Mouse (Mus musculus) stomach, embryonic 15.5 days (tissue): Measurements from ENCODE around the gene Ppy. TPM values are rescaled to one million over a fixed set of nuclear protein-coding genes. Genes with fewer than 3 reads are reported as not detected.

Source experiments
- ATAC-seq: fragments of 200-750 bp; cut with Nextera tagmentation; 2 replicates; pipeline ENCODE4 v1.8.0; 2017; ENCODE audit warnings: low read depth, moderate number of reproducible peaks, moderate TSS enrichment; ENCODE audit not compliant: insufficient read depth, low FRiP score
- H3K27ac ChIP-seq: fragments of 300-500 bp; sonication (generic); 2 replicates; pipeline ENCODE4 v1.5.1; 2015; ENCODE audit warnings: mild to moderate bottlenecking, inconsistent platforms
- H3K27me3 ChIP-seq: fragments of 300-500 bp; sonication (generic); replicated peaks from 2 replicates; pipeline ENCODE4 v1.6.1; 2015; ENCODE audit warnings: inconsistent platforms
- H3K36me3 ChIP-seq: fragments of 300-500 bp; sonication (generic); 2 replicates; pipeline ENCODE4 v1.6.1; 2015; ENCODE audit warnings: inconsistent platforms
- H3K4me1 ChIP-seq: fragments of 300-500 bp; sonication (generic); 2 replicates; pipeline ENCODE4 v1.6.1; 2015; ENCODE audit warnings: inconsistent platforms
- H3K4me2 ChIP-seq: fragments of 300-500 bp; sonication (generic); 2 replicates; pipeline ENCODE4 v1.6.1; 2015; ENCODE audit warnings: mild to moderate bottlenecking, inconsistent platforms
- H3K4me3 ChIP-seq: fragments of 300-500 bp; sonication (generic); replicated peaks from 2 replicates; pipeline ENCODE4 v1.5.1; 2015; ENCODE audit warnings: inconsistent platforms
- H3K9ac ChIP-seq: fragments of 300-500 bp; sonication (generic); 2 replicates; pipeline ENCODE4 v1.6.1; 2015; ENCODE audit warnings: inconsistent platforms
- H3K9me3 ChIP-seq: fragments of 300-500 bp; sonication (generic); 2 replicates; pipeline ENCODE4 v1.6.1; 2016; ENCODE audit warnings: inconsistent platforms
- WGBS: fragments of 180-500 bp; shearing (Covaris S2); methylation state at CpG from one replicate; pipeline ENCODE4 v1.1.7; 2015; 5-methylcytosine and 5-hydroxymethylcytosine counted together
- polyA plus RNA-seq: library from polyadenylated mRNA; unstranded; fragments of >200 nt; fragmentation: Nextera tagmentation; extraction: Ambion mirVana; gene quantifications from 2 replicates; pipeline ENCODE4 v1.2.1, GENCODE M21; 2015

Ppy gene
- polyA plus RNA-seq, 1 experiment from 2014 or later = 4.8 TPM

GRCm38 (mm10) chr11:102061236-102061940, 39.7 kb downstream of the Ppy start:
- 4% methylated on average over 23 of the region's 23 CpGs for WGBS
- peak overlapping the region; percentile 41 for H3K4me3 ChIP-seq
- H3K4me2 ChIP-seq = peak overlapping the region; percentile 91
- ATAC-seq = peak; percentile 56
- peaks cover 11% of the 10 kb centered on the region for H3K4me1 ChIP-seq
- H3K9me3 ChIP-seq = no peaks in the 10 kb centered on the region
- H3K9ac ChIP-seq = 0 out of 2 replicates have a peak overlapping the region, but pooled peaks have one; percentile 13
- H3K36me3 ChIP-seq = no peaks in the 10 kb centered on the region
- H3K27me3 ChIP-seq = 0 out of 2 replicates have a peak, but pooled peaks cover 4% of the 10 kb centered on the region
- no peak overlapping the region for H3K27ac ChIP-seq

GRCm38 (mm10) chr11:102053847-102054246, 47.3 kb downstream of the Ppy start:
- Histone ChIP-seq H3K36me3 (no peaks in the 10 kb centered on the region), H3K4me3 (no peak overlapping the region), H3K27ac (no peak overlapping the region), H3K4me2 (no peak overlapping the region), H3K9me3 (no peaks in the 10 kb centered on the region), H3K9ac (no peak overlapping the region), H3K27me3 (no peaks in the 10 kb centered on the region), H3K4me1 (0 out of 2 replicates have a peak, but pooled peaks cover 2% of the 10 kb centered on the region)
- WGBS = 21% methylated on average over 9 of the region's 9 CpGs
- ATAC-seq = no peak

- Histone ChIP-seq H3K4me1 (0 out of 2 replicates have a peak, but pooled peaks cover 2% of the 10 kb centered on the region), H3K36me3 (no peaks in the 10 kb centered on the region), H3K27ac (no peak overlapping the region), H3K27me3 (no peaks in the 10 kb centered on the region), H3K4me3 (no peak overlapping the region), H3K9ac (no peak overlapping the region), H3K4me2 (no peak overlapping the region), H3K9me3 (no peaks in the 10 kb centered on the region)
- ATAC-seq = no peak
- 63% methylated on average over 7 of the region's 7 CpGs for WGBS
Measured at GRCm38 (mm10) chr11:102053183-102053582, 47.9 kb downstream of the Ppy start.

- Histone ChIP-seq H3K4me2 (no peak overlapping the region), H3K4me1 (0 out of 2 replicates have a peak, but pooled peaks cover 2% of the 10 kb centered on the region), H3K4me3 (no peak overlapping the region), H3K27ac (no peak overlapping the region; the same call in 1 of the 2 replicates), H3K27me3 (no peaks in the 10 kb centered on the region), H3K36me3 (no peaks in the 10 kb centered on the region), H3K9ac (no peak overlapping the region), H3K9me3 (no peaks in the 10 kb centered on the region)
- ATAC-seq = no peak
- 78% methylated on average over 12 of the region's 12 CpGs for WGBS
Measured at GRCm38 (mm10) chr11:102052697-102053096, 48.4 kb downstream of the Ppy start.

- 48% methylated on average over 4 of the region's 4 CpGs for WGBS
- no peak overlapping the region for H3K4me3 ChIP-seq
- H3K9me3 ChIP-seq = no peaks in the 10 kb centered on the region
- peak overlapping the region; percentile 31; the same call in 1 of the 2 replicates for H3K27ac ChIP-seq
- H3K27me3 ChIP-seq = no peaks in the 10 kb centered on the region
- no peak for ATAC-seq
- H3K4me1 ChIP-seq = 0 out of 2 replicates have a peak, but pooled peaks cover 2% of the 10 kb centered on the region
- no peak overlapping the region for H3K9ac ChIP-seq
- H3K4me2 ChIP-seq = no peak overlapping the region
- no peaks in the 10 kb centered on the region for H3K36me3 ChIP-seq
Measured at GRCm38 (mm10) chr11:102051954-102052353, 49.2 kb downstream of the Ppy start.

GRCm38 (mm10) chr11:102051541-102051940, 49.6 kb downstream of the Ppy start:
- H3K36me3 ChIP-seq = no peaks in the 10 kb centered on the region
- H3K9me3 ChIP-seq = no peaks in the 10 kb centered on the region
- H3K4me3 ChIP-seq = no peak overlapping the region
- H3K4me2 ChIP-seq = no peak overlapping the region
- ATAC-seq = no peak
- 56% methylated on average over 4 of the region's 4 CpGs for WGBS
- 0 out of 2 replicates have a peak overlapping the region, but pooled peaks have one; percentile 31 for H3K27ac ChIP-seq
- H3K27me3 ChIP-seq = no peaks in the 10 kb centered on the region
- no peak overlapping the region for H3K9ac ChIP-seq
- H3K4me1 ChIP-seq = 0 out of 2 replicates have a peak, but pooled peaks cover 2% of the 10 kb centered on the region

Other genes with a start within 250 kb of the Ppy start
- 5.0 and 5.3 TPM in 2 replicates for gene Meox1, start 206.9 kb downstream of the Ppy start, polyA plus RNA-seq
- gene Sost, start 134.3 kb downstream of the Ppy start, polyA plus RNA-seq = 0.08 and 0.10 TPM in 2 replicates
- gene Cfap97d1, start 117.0 kb downstream of the Ppy start, polyA plus RNA-seq = not detected in 2 replicates
- 22.5 and 25.0 TPM in 2 replicates for gene Dusp3, start 114.3 kb downstream of the Ppy start, polyA plus RNA-seq
- gene Mpp3, start 72.9 kb downstream of the Ppy start, polyA plus RNA-seq = 7.2 and 9.0 TPM in 2 replicates
- gene Cd300lg, start 59.8 kb downstream of the Ppy start, polyA plus RNA-seq = 2.0 and 2.2 TPM in 2 replicates
- gene Mpp2, start 12.8 kb downstream of the Ppy start, polyA plus RNA-seq = 6.8 and 8.8 TPM in 2 replicates
- gene Pyy, start 6.5 kb upstream of the Ppy start, polyA plus RNA-seq = 65.1 and 89.6 TPM in 2 replicates
- gene Nags, start 44.2 kb upstream of the Ppy start, polyA plus RNA-seq = 6.2 and 6.5 TPM in 2 replicates
- 28.0 and 28.3 TPM in 2 replicates for gene Tmem101, start 55.1 kb upstream of the Ppy start, polyA plus RNA-seq
- 110 and 112 TPM in 2 replicates for gene Lsm12, start 84.0 kb upstream of the Ppy start, polyA plus RNA-seq
- 29.6 and 32.1 TPM in 2 replicates for gene G6pc3, start 88.3 kb upstream of the Ppy start, polyA plus RNA-seq
- 68.7 and 71.3 TPM in 2 replicates for gene Hdac5, start 128.8 kb upstream of the Ppy start, polyA plus RNA-seq
- 11.4 and 11.7 TPM in 2 replicates for gene BC030867, start 147.6 kb upstream of the Ppy start, polyA plus RNA-seq
- 0.09 TPM in 1 of 2 replicates, not detected in the other for gene Asb16, start 167.4 kb upstream of the Ppy start, polyA plus RNA-seq
- gene Tmub2, start 183.6 kb upstream of the Ppy start, polyA plus RNA-seq = 47.8 and 51.9 TPM in 2 replicates
- 14.5 and 14.8 TPM in 2 replicates for gene Atxn7l3, start 195.3 kb upstream of the Ppy start, polyA plus RNA-seq
- 82.7 and 83.0 TPM in 2 replicates for gene Ubtf, start 218.4 kb upstream of the Ppy start, polyA plus RNA-seq